Mouse (Mus musculus) kidney, adult 2 months (tissue): ENCODE measurements around the gene Psmd11.
"Not testable (repeated sequence)": the region's sequence is repeated elsewhere in the genome, so short reads cannot be mapped to it uniquely, and the experiment has no call there.

Experiments used
- CTCF ChIP-seq: fragments of 200-500 bp; conservative IDR thresholded peaks from 2 replicates; pipeline ENCODE4 v1.5.1; 2011; ENCODE audit warnings: low read depth, mild to moderate bottlenecking, control low read depth, low read length, moderate library complexity, mixed read lengths; ENCODE audit not compliant: insufficient read depth, insufficient read length
- POLR2A ChIP-seq: fragments of 200-500 bp; IDR thresholded peaks from one replicate; pipeline ENCODE4 v1.6.1; 2011; ENCODE audit warnings: low read depth, low read length, control low read depth

DNA sequence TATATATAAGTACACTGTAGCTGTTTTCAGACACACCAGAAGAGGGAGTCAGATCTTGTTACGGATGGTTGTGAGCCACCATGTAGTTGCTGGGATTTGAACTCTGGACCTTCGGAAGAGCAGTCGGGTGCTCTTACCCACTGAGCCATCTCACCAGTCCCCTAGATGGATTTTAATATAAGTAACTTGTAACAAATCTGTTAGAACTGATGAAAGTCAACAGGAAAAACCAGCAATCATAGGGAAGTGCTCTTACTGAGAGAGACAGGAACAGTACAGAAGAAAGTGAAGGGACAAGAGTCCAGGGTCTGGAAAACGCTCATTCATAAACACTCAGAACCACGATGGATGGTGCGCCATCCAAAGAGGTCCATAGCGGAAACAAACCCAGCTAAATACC, 49.2 kb upstream of the Psmd11 start:
- not testable (repeated sequence) for TF ChIP-seq CTCF, POLR2A
